Mouse (Mus musculus): ENCODE results near the gene Eml6. TPM values are rescaled to one million over a fixed set of nuclear protein-coding genes. Genes with fewer than 3 reads are reported as not detected.

The Eml6 gene
- polyA plus RNA-seq, 1 experiment from 2014 or later: 1.3 TPM

DNA sequence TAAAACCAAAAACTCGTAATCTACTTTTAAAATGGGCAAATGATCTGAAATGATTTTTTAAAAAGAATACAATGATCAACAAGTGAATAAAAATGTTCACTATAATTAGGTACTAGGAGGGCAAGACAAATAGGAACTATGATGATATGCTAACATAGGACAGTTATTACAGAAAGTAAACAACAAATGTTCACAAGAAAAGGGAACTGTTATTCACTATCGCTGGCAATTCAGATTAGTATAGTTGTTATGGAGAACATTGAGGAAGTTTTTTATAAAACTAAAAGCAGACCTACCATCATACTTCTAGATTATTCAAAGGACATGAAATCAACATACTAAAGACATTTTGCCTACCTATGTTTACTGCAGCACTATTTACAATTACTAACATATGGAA lies 155.7 kb downstream of the Eml6 start:
- no peak overlapping the region for H3K9ac ChIP-seq (ENCODE audit: low read length)
- no peak for ATAC-seq (ENCODE audit: insufficient read depth, low FRiP score)
- no peaks in the 10 kb centered on the region for H3K36me3 ChIP-seq (ENCODE audit: control insufficient read depth, insufficient read depth, low read length)
- 90% methylated on average over 2 of the region's 2 CpGs for WGBS
- no peaks in the 10 kb centered on the region for H3K27me3 ChIP-seq (ENCODE audit: control insufficient read depth, insufficient read depth, low read length)
- no peak overlapping the region for H3K4me3 ChIP-seq (replicated peaks; ENCODE audit: low read length)
- no peak overlapping the region for H3K4me2 ChIP-seq (ENCODE audit: low read depth, low read length)
- no peaks in the 10 kb centered on the region for H3K9me3 ChIP-seq (replicated peaks; ENCODE audit: control insufficient read depth, low read length)
- no peak overlapping the region for H3K27ac ChIP-seq (ENCODE audit: low read length)
- no peaks in the 10 kb centered on the region for H3K4me1 ChIP-seq (ENCODE audit: control insufficient read depth, insufficient read depth, low read length)

DNA sequence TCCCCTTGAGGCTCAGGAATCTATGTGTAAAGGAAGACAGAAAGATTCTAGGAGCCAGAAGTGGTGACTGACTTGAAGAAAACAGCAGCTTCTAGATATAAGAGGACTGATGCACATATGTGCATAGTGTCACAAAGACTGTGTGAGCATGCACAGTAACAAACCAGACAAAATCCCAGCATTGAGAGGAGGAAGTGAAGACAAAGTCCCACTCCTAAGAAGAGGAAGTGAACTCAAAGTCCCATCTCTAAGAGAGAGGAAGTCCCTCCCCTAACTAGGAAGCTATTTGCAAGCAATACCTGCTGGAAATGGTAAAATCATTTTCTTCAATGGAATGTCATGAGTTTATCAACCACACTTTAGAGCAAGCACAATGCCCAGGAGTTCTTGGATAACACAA lies 161.6 kb downstream of the Eml6 start:
- ATAC-seq (ENCODE audit: insufficient read depth, low FRiP score): no peak
- no peaks in the 10 kb centered on the region for H3K9me3 ChIP-seq (replicated peaks; ENCODE audit: control insufficient read depth, low read length)
- H3K27me3 ChIP-seq (ENCODE audit: control insufficient read depth, insufficient read depth, low read length): no peaks in the 10 kb centered on the region
- H3K4me1 ChIP-seq (ENCODE audit: control insufficient read depth, insufficient read depth, low read length): no peaks in the 10 kb centered on the region
- H3K36me3 ChIP-seq (ENCODE audit: control insufficient read depth, insufficient read depth, low read length): no peaks in the 10 kb centered on the region
- H3K4me3 ChIP-seq (replicated peaks; ENCODE audit: low read length): no peak overlapping the region
- no peak overlapping the region for H3K9ac ChIP-seq (ENCODE audit: low read length)
- no peak overlapping the region for H3K4me2 ChIP-seq (ENCODE audit: low read depth, low read length)
- no peak overlapping the region for H3K27ac ChIP-seq (ENCODE audit: low read length)

- Histone ChIP-seq H3K4me3 (replicated peaks; ENCODE audit: low read length) (no peak overlapping the region), H3K27me3 (ENCODE audit: control insufficient read depth, insufficient read depth, low read length) (no peaks in the 10 kb centered on the region), H3K4me2 (ENCODE audit: low read depth, low read length) (no peak overlapping the region), H3K36me3 (ENCODE audit: control insufficient read depth, insufficient read depth, low read length) (no peaks in the 10 kb centered on the region), H3K9ac (ENCODE audit: low read length) (no peak overlapping the region), H3K4me1 (ENCODE audit: control insufficient read depth, insufficient read depth, low read length) (no peaks in the 10 kb centered on the region), H3K27ac (ENCODE audit: low read length) (no peak overlapping the region), H3K9me3 (replicated peaks; ENCODE audit: control insufficient read depth, low read length) (no peaks in the 10 kb centered on the region)
- 44% methylated on average over 2 of the region's 2 CpGs for WGBS
- no peak for ATAC-seq (ENCODE audit: insufficient read depth, low FRiP score)
Measured at GRCm38 (mm10) chr11:29861750-29862397, 164.0 kb downstream of the Eml6 start.

- ATAC-seq (ENCODE audit: insufficient read depth, low FRiP score): no peak
- H3K9ac ChIP-seq (ENCODE audit: low read length): no peak overlapping the region
- WGBS: 88% methylated on average over 2 of the region's 2 CpGs
Measured at GRCm38 (mm10) chr11:29861040-29861439, 164.8 kb downstream of the Eml6 start.

GRCm38 (mm10) chr11:29840606-29841227 lies 185.1 kb downstream of the Eml6 start:
- no peak overlapping the region for H3K9ac ChIP-seq (ENCODE audit: low read length)
- WGBS: 84% methylated on average over 3 of the region's 3 CpGs

More at GRCm38 (mm10) chr11:29861040-29861439, 164.8 kb downstream of the Eml6 start:
- Histone ChIP-seq H3K9me3 (replicated peaks; ENCODE audit: control insufficient read depth, low read length) (no peaks in the 10 kb centered on the region), H3K4me3 (replicated peaks; ENCODE audit: low read length) (no peak overlapping the region), H3K4me2 (ENCODE audit: low read depth, low read length) (no peak overlapping the region), H3K4me1 (ENCODE audit: control insufficient read depth, insufficient read depth, low read length) (no peaks in the 10 kb centered on the region), H3K27ac (ENCODE audit: low read length) (no peak overlapping the region), H3K36me3 (ENCODE audit: control insufficient read depth, insufficient read depth, low read length) (no peaks in the 10 kb centered on the region), H3K27me3 (ENCODE audit: control insufficient read depth, insufficient read depth, low read length) (no peaks in the 10 kb centered on the region)

GRCm38 (mm10) chr11:29839781-29840180 lies 186.1 kb downstream of the Eml6 start:
- Histone ChIP-seq H3K4me1 (ENCODE audit: control insufficient read depth, insufficient read depth, low read length) (no peaks in the 10 kb centered on the region), H3K27me3 (ENCODE audit: control insufficient read depth, insufficient read depth, low read length) (no peaks in the 10 kb centered on the region), H3K4me2 (ENCODE audit: low read depth, low read length) (no peak overlapping the region), H3K36me3 (ENCODE audit: control insufficient read depth, insufficient read depth, low read length) (no peaks in the 10 kb centered on the region), H3K4me3 (replicated peaks; ENCODE audit: low read length) (no peak overlapping the region), H3K9ac (ENCODE audit: low read length) (no peak overlapping the region), H3K9me3 (replicated peaks; ENCODE audit: control insufficient read depth, low read length) (no peaks in the 10 kb centered on the region), H3K27ac (ENCODE audit: low read length) (no peak overlapping the region)
- 32% methylated on average over 3 of the region's 3 CpGs for WGBS
- ATAC-seq (ENCODE audit: insufficient read depth, low FRiP score): peak; percentile 81; the same call in 1 of the 2 replicates

More at GRCm38 (mm10) chr11:29840606-29841227, 185.1 kb downstream of the Eml6 start:
- H3K9me3 ChIP-seq (replicated peaks; ENCODE audit: control insufficient read depth, low read length): no peaks in the 10 kb centered on the region
- no peak for ATAC-seq (ENCODE audit: insufficient read depth, low FRiP score)
- H3K27ac ChIP-seq (ENCODE audit: low read length): no peak overlapping the region
- H3K4me3 ChIP-seq (replicated peaks; ENCODE audit: low read length): no peak overlapping the region
- no peaks in the 10 kb centered on the region for H3K4me1 ChIP-seq (ENCODE audit: control insufficient read depth, insufficient read depth, low read length)
- H3K36me3 ChIP-seq (ENCODE audit: control insufficient read depth, insufficient read depth, low read length): no peaks in the 10 kb centered on the region
- no peaks in the 10 kb centered on the region for H3K27me3 ChIP-seq (ENCODE audit: control insufficient read depth, insufficient read depth, low read length)
- no peak overlapping the region for H3K4me2 ChIP-seq (ENCODE audit: low read depth, low read length)

GRCm38 (mm10) chr11:29837066-29837465 lies 188.8 kb downstream of the Eml6 start:
- no peak for ATAC-seq (ENCODE audit: insufficient read depth, low FRiP score)
- no peaks in the 10 kb centered on the region for H3K4me1 ChIP-seq (ENCODE audit: control insufficient read depth, insufficient read depth, low read length)

DNA sequence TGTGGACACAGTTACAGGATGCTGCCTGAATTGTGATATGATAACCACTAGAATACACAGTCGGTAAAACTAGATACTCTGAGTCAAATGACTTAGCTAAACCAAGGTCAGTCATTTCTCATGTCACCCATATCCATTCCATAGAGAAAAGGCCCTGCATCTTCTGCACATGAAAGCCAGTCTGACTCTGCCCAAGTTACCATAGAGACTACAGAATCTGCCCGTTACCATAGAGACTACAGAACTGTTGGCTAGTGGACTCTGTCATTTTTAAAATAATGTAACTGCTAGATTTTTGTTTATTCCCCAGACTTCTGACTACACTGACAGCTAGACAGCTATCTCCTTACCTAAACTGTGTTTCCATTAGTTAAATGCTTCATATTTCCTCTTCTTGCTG lies 198.1 kb downstream of the Eml6 start:
- 67% methylated on average over 2 of the region's 2 CpGs for WGBS
- no peaks in the 10 kb centered on the region for H3K4me1 ChIP-seq (ENCODE audit: control insufficient read depth, insufficient read depth, low read length)
- peaks cover 17% of the 10 kb centered on the region for H3K27me3 ChIP-seq (ENCODE audit: control insufficient read depth, insufficient read depth, low read length)
- H3K4me2 ChIP-seq (ENCODE audit: low read depth, low read length): no peak overlapping the region
- no peak overlapping the region for H3K9ac ChIP-seq (ENCODE audit: low read length)
- ATAC-seq (ENCODE audit: insufficient read depth, low FRiP score): no peak
- H3K36me3 ChIP-seq (ENCODE audit: control insufficient read depth, insufficient read depth, low read length): no peaks in the 10 kb centered on the region
- no peaks in the 10 kb centered on the region for H3K9me3 ChIP-seq (replicated peaks; ENCODE audit: control insufficient read depth, low read length)
- no peak overlapping the region for H3K4me3 ChIP-seq (replicated peaks; ENCODE audit: low read length)
- no peak overlapping the region for H3K27ac ChIP-seq (ENCODE audit: low read length)

More at GRCm38 (mm10) chr11:29837066-29837465, 188.8 kb downstream of the Eml6 start:
- Histone ChIP-seq H3K9me3 (replicated peaks; ENCODE audit: control insufficient read depth, low read length) (no peaks in the 10 kb centered on the region), H3K36me3 (ENCODE audit: control insufficient read depth, insufficient read depth, low read length) (no peaks in the 10 kb centered on the region), H3K4me2 (ENCODE audit: low read depth, low read length) (no peak overlapping the region), H3K4me3 (replicated peaks; ENCODE audit: low read length) (no peak overlapping the region), H3K27ac (ENCODE audit: low read length) (no peak overlapping the region), H3K9ac (ENCODE audit: low read length) (no peak overlapping the region), H3K27me3 (ENCODE audit: control insufficient read depth, insufficient read depth, low read length) (no peaks in the 10 kb centered on the region)

GRCm38 (mm10) chr11:29826001-29826400 lies 199.8 kb downstream of the Eml6 start:
- no peak overlapping the region for H3K4me2 ChIP-seq (ENCODE audit: low read depth, low read length)
- H3K27me3 ChIP-seq (ENCODE audit: control insufficient read depth, insufficient read depth, low read length): peaks cover 17% of the 10 kb centered on the region
- H3K9ac ChIP-seq (ENCODE audit: low read length): no peak overlapping the region
- H3K27ac ChIP-seq (ENCODE audit: low read length): no peak overlapping the region
- 90% methylated on average over 1 of the region's 1 CpGs for WGBS
- no peaks in the 10 kb centered on the region for H3K9me3 ChIP-seq (replicated peaks; ENCODE audit: control insufficient read depth, low read length)
- no peak for ATAC-seq (ENCODE audit: insufficient read depth, low FRiP score)
- no peaks in the 10 kb centered on the region for H3K4me1 ChIP-seq (ENCODE audit: control insufficient read depth, insufficient read depth, low read length)
- H3K36me3 ChIP-seq (ENCODE audit: control insufficient read depth, insufficient read depth, low read length): no peaks in the 10 kb centered on the region
- no peak overlapping the region for H3K4me3 ChIP-seq (replicated peaks; ENCODE audit: low read length)
